Mouse (Mus musculus) frontal cortex, postnatal 25 days (tissue): ENCODE measurements around the gene Olfr1380.
"Not testable (repeated sequence)": the region's sequence is repeated elsewhere in the genome, so short reads cannot be mapped to it uniquely, and the experiment has no call there.

Experiments used
- DNase-seq, 2 experiments: peaks; one replicate each; pipeline ENCODE4 v3.0.0; 2022; ENCODE audit warnings: low spot score in 2 of 2

Olfr1380 gene

GRCm38 (mm10) chr11:49556578-49556977 lies at the start of gene Olfr1380:
Gene Olfr1380 (plus strand): TSS chr11:49556878.
- DNase-seq, result not testable (repeated sequence)

DNA sequence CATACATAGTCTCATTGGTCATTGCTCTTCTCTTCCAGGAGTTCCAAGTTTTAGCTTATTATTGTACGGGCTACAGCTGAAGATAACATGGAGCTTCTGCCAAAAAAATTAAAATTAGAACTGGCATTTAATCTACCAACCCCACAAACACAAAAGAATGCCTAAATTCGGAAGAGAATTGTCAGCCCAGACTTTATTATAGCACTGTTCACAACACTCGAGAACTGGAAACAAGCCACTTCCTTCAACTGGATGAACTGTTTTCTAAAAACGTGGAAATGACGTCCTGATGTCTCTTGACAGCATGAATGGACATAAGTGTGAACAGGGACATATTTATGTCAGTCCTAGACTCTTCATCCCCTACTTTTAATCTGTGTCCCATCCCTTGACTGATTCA lies 38.6 kb upstream of the Olfr1380 start:
- no peak for DNase-seq

DNA sequence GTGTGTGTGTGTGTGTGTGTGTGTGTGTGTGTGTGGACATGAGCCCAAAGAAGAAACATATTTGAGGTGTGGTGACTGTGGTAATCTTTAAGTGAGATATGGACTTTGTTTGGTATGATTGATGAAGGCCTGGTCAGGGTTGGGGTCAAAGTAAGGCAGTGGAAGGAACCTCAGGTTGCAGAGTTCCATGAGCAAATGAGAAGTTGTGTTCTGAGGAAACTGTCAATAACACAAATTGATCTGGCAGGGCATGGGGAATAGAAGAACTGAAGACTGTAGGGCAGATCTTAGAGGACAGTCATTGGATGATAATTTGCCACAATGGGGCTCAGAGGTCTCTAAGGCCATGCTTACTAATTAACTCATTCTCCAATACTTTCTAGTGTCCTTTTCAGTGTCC lies 37.3 kb upstream of the Olfr1380 start, which contains the start of gene Olfr1383:
Gene Olfr1383, plus strand, starts transcription at position 301 of the 400 bp plus-strand sequence.
- DNase-seq, result no peak

DNA sequence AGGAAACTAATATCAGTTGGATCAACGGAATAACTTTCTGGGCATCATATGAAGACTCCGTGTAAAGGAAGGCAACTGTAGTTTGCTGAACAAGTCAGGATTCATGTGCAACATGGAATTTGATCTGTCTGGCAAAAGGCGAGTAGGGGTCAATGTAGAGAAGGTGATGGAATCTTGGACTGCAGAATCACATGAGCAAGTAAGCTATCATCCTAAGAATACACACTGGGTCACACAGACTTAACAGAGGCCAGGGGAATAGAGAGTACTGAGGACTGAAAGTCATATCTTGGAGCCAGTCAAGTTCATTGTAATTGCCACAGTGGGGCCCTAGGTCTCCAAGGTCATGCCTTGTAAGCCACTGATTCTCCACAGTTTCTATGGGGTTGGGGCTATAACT lies 28.7 kb upstream of the Olfr1380 start, which contains the start of gene Olfr1382:
Gene Olfr1382, plus strand, starts transcription at position 301 of the 400 bp plus-strand sequence.
- DNase-seq, result no peak

DNA sequence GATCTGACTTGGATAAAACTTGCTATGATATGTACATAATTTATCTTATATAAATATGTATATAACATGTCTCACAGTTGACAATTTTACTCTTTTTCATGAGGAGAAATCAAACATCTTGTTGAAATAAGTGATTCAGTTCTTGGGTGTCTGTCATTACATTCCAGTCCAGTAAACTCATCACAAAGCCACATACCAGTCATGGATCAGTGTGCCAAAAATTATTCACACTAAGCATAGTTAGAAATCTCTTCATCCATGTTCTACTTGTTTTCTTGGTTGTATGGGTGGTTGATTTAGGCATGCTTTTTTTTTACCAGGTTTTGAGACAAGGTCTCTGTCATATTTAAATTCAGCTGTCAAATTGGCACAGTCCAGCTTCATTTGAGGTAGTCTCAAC lies 23.9 kb upstream of the Olfr1380 start:
- no peak for DNase-seq

DNA sequence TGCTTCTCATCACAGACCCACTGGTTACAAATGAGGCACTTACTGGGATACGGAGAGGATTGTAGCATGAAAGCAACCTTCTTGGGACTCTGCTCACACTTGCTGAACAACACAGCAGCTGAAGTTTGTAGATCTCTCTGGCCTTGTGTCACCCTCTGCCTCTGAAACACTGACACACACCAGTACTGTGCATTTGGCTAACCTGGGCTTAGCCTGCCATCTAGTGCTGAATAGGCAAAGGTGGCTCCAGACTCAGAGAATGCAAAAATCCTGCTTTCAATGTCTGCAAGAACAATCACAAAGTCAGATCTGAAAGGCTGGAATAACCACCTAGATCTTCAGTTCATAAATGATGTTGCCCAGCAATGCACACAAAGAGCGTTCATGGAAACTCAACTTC lies 20.0 kb upstream of the Olfr1380 start:
- DNase-seq, result peak in 1 of 2 experiments; percentile 23

DNA sequence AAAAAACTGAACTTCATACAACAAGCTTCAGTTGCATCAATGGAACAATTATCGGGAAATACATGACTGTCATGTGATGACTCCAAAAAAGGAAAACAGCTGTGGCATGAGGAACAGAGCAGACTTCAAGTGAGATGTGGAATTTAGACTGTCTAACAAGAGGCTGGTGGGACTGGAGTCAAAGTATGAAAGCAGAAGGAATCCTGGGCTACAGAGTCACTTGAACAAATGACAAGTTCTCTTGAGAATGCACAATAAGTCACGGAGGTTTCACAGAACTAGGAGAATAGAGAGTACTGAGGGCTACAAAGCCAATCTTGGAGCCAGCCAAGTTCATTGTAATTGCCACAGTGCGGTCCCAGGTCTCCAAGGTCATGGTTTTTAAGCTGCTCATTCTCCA lies 13.5 kb upstream of the Olfr1380 start, which contains the start of gene Olfr1381:
Gene Olfr1381, plus strand, starts transcription at position 301 of the 400 bp plus-strand sequence.
- DNase-seq, result not testable (repeated sequence)

DNA sequence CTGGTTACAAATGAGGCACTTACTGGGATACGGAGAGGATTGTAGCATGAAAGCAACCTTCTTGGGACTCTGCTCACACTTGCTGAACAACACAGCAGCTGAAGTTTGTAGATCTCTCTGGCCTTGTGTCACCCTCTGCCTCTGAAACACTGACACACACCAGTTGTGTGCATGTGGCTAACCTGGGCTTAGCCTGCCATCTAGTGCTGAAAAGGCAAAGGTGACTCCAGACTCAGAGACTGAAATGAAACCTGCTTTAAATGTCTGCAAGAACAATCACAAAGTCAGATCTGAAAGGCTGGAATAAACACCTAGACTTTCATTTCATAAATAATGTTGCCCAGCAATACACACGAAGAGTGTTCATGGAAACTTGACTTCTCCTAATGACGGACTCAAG lies 2.6 kb upstream of the Olfr1380 start:
- not testable (repeated sequence) for DNase-seq

GRCm38 (mm10) chr11:49575054-49575453 lies 18.4 kb downstream of the Olfr1380 start:
- DNase-seq, result not testable (repeated sequence)

- not testable (repeated sequence) for DNase-seq
Observed at GRCm38 (mm10) chr11:49580452-49580851, 23.8 kb downstream of the Olfr1380 start.

DNA sequence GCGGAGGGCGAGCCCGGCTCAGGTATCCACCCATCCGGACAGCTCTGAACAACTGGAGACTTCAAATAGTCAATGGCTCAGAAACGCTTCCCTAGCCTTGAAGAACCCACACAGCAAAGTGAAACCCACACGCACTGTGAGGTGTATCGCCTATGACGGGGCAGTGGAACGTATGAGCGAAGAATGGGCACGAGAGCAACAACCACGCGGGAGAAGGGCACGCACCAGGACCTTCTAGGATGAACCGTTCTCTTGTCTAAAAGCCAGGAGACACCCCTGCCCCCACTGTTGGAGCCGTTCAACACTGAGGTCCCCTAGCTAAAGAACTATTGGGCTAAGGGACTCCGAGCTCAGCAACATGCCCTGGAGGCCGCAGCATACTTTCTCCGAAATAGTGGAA lies 33.5 kb downstream of the Olfr1380 start:
- DNase-seq, result no peak

GRCm38 (mm10) chr11:49597149-49597548 lies 40.5 kb downstream of the Olfr1380 start:
- not testable (repeated sequence) for DNase-seq

DNA sequence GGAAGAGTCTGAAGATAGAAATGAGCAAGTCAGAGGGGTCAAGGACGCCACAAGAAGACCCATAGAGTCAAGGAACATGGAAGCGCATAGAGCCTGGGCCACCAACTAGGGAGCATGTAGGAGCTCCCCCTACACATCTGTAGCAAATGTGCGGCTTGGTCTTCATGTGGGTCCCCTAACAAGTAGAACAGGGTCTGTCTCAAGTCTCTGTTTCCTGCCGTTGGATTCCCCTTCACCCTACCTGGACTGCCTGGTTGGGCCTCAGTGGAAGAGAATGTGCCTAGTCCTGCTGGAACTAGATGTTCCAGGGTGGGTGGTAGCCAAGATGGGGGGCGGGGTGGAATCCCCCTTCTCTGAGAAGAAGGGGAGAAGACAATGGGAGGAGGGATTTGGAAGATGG lies 51.6 kb downstream of the Olfr1380 start:
- not testable (repeated sequence) for DNase-seq

GRCm38 (mm10) chr11:49608938-49609867 lies 52.5 kb downstream of the Olfr1380 start, which contains the start of gene Flt4:
Gene Flt4 (plus strand): TSS chr11:49609263.
- not testable (repeated sequence) for DNase-seq

DNA sequence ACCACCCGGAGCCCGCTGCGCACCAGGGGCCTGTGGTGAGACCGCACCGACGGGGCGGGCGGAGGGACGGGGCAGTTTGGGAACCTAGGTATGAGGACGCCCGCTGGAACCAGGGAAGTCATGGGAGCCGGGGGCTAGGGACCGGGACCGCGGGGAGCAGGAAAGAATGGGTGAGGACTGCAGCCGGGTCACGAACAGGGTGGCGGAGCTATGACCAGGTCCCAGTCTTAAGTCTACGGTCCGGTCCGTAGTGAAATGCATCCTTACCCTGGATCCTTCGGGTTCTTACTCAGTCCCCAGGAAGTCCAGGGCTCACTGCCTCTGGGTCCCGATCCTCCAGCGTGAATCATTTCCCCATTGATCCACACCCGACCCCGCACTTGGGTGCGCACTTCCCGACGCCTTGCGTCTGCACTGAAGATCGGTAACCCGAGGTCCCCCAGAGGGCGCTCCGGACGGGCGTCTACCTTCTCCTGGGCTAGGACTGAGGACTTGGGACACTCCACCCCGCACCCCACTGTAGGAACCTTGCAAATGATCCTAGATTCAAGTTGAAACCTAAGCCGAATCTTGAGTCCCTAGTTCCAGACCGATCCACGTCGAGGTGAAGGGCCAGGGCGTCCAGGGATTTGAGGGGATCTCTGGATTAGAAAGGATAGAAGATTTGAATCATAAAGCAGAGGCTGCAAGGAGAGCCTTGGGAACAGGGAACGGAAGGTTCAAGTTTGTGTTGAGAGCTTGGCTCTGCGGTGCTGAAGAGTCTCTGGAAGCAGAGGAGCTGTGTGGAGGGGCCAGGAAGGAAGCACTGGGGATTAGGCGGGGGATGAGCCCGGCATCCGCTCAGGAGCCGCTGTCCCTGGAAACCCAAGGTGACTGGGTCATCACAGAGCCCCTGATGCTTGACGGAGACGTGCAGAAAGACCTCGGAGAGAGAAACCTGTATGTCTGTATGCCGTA lies 53.5 kb downstream of the Olfr1380 start:
- not testable (repeated sequence) for DNase-seq

GRCm38 (mm10) chr11:49611349-49611748 lies 54.7 kb downstream of the Olfr1380 start:
- not testable (repeated sequence) for DNase-seq

DNA sequence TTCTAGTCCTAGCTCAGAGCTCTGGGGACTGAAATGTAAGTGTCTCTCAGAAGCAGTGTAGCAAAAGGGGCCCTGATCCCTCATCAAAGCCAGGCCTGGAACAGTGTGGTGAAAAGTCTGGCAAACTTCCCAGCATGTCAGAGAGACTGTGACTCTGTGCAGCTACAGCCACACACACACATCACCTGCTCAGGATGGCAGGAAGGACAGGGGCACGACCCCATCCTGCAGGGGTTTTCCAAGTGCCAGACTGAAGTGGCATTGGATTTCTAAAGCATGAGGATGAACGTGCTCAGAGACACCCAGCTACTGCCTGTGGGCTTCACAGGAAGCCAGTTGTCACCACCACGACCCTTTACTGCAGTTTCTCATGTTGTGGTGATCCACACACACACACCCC lies 55.5 kb downstream of the Olfr1380 start:
- no peak for DNase-seq

DNA sequence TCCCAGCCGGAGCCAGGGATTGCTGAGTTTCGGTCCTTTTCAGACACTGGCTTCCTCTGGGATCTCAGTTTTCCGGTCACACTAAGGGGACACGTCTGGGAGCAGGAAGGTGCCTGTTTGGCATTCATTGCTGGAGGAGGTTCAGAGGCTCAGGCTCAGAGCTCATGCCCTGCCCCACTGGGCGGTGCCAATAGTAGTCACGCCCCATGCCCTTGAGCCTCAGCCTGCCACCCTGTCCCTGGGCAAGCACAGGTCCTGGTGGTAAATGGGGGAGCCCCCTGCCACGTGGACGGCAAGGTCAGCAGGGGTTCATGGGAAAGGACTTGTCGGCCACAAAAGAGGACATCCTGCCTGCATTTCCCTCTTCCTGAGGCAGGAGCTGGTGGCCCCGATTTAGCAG lies 56.7 kb downstream of the Olfr1380 start:
- DNase-seq, result no peak
